Mouse (Mus musculus): ENCODE measurements around the gene Tmem143.
"Not testable (repeated sequence)": the region's sequence is repeated elsewhere in the genome, so short reads cannot be mapped to it uniquely, and the experiment has no call there.

Tmem143 gene

DNA sequence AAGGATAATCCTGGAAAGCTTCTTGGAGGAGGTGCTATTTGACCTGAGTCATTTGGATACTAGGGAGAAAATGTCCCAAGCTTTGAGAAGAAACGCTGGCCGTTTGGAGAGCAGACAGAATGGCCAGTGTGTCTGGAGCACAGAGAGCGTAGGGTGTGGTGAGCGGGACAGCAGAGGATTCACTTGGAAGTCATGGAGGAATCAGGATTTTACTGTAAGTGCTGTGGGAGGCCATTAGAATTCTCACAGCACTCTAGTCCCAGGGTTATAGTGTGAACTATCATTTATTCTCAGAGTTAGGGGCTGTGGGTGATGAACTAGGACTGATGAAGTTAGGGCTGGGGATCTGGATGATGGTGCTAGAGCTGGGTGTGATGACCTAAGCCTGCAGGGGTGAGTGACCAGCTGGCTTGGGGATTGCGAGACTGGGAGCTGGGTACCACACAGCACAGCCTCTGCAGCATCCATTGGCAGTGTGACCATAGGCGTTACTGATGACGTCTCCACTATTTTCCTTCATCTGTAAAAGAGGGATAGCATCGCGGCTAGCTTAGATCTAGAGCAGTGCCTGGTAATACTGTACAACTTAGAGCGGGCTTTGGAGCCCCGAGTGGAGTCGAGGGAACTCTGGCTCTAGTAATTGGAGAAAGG lies 25.3 kb downstream of the Tmem143 start:
- in situ Hi-C loops (cut with MboI; ENCODE audit: low sequenced_read_pairs), result no loop called here

DNA sequence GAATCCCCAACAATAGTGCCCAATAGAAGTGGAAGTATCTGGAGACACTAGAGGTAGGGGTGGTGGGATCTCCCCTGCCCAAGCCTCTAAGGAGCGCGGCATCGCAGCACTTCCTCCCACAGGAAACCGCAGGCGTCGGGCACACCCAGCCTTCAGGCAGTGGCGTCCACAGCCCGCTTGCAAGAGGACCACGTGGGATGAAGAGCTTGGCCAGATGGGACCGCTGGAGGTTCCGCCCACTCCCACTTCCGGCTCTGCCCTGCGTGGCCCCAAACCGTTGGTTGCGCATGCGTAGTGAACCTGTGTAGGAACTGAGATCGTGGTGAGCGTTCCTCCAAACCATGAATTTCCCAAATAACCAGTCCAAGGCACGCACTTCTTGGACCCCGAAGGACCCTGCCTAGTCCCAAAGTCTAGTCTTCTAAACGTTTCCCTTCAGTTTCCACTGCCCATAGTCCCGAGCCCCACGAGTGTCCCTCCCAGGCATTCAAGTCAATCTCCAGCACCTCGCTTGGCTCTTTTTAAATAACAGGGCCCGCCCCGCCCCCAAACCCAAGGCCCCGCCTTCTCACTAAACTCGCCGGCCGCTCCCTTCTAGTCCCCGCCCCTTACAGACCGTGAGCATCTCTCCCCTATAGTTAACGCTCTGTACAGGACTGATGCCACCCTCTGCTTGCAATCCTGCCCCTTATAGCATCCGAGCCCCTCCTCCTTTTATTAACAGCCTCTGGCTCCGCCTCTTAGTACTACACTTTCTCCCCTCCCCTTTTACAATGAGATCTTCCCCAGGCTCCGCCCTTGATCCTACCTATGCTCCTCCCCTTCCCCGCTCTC lies 26.4 kb downstream of the Tmem143 start:
- in situ Hi-C loops (cut with MboI; ENCODE audit: low sequenced_read_pairs), result no loop called here

DNA sequence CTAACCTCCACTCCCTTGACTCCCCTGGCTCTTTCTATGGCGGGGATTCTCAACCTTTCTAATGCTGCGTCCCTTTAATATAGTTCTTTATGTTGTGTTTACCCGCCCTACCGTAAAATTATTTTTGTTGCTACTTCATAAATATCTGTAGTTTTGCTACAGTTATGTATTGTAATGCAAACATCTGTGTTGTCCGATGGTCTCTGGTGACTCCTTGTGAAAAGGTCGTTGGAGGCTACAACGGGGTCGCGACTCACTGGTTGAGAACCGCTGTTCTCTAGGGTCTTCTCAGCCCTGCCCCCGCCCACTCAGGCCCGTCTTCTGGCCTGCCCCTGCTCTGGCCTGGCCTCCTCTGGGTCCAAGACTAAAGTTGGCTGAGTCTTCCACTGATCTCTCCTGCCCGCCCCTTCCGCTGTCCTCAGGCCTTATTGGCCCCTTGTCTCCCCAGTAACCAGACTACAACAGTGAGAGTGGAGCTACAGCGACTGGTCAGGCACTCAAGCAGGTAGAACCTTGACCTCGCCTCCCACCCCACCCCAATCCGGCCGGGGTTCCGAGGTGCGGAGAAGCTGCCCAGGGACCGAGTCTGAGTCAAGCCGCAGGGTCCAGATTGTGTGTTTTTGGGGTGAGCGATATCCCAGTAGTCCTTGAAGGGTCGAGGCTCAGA lies 27.2 kb downstream of the Tmem143 start, which contains the start of gene Ccdc114:
Ccdc114 (plus strand) TSS at position 311 of the 667 bp plus-strand sequence.
- in situ Hi-C loops (cut with MboI; ENCODE audit: low sequenced_read_pairs), result no loop called here

DNA sequence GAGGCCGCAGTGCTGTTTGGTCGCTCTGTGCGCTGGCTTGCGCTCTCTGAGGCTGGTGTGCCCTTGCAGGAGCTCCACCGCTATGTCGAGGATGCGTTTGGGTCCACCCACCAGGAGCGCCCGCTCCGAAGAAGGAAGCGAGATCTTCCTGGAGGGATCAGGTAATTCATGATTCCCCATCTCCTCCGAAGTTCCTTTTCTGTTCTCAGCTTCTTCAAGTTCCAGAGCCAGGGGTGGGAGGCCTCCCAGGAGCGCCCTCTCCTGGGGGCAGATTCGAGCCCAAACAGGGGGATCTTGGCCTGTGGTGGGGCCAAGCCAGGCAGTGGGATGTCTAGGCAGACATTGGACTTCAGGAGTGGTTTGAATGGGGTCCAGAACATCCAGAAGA lies 27.7 kb downstream of the Tmem143 start:
- in situ Hi-C loops (cut with MboI; ENCODE audit: low sequenced_read_pairs), result no loop called here

DNA sequence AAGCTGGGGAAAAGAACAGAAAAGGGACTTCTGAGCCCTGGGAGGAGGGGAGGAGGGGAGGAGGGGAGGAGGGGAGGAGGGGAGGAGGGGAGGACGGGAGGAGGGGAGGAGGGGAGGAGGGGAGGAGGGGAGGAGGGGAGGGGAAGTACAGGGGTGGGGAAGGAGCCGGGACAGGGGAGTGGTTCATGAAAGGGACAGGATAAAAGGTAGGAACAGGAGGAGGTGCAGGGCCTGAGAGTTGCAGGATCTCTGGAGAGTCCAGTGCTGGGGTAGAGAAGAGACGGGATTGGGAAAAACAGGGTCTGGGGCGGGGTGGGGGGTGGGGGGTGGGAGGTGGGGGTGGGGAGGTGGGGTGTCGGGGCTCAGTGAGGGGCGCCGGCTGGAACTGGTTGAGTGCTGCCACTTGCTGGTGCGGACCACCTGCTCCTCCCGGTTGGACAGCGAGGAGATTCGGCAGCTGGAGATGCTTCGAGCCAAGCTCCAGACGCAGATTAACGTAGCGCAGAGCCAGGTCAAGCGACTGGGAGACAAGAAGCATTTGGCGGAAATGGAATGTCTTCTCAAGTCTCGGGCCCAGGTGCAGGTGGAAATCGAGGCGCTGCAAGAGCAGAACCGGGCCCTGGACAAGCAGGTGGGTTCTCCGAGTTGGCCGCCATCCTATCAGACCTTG lies 32.0 kb downstream of the Tmem143 start:
- in situ Hi-C loops (cut with MboI; ENCODE audit: low sequenced_read_pairs), result no loop called here

DNA sequence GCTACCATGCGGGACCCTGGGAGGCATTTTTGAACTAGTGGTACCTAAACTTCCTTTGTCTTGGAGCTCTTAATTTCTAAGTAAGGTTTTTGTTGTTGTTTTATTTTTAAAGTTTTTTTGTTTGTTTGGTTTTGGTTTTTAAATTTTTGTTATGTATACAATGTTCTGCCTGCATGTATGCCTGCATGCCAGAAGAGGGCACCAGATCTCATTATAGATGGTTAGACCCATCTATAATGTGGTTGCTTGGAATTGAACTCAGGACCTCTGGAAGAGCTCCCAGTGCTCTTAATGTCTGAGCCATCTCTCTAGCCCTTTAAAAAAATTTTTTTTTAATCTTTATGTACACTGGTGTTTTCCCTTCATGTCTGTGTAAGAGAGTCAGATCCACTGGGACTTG lies 32.9 kb downstream of the Tmem143 start:
- in situ Hi-C loops (cut with MboI; ENCODE audit: low sequenced_read_pairs), result loop anchor here (10.0 kb wide), 1 partner anchor 185 kb away; no protein-coding TSS in a partner anchor

DNA sequence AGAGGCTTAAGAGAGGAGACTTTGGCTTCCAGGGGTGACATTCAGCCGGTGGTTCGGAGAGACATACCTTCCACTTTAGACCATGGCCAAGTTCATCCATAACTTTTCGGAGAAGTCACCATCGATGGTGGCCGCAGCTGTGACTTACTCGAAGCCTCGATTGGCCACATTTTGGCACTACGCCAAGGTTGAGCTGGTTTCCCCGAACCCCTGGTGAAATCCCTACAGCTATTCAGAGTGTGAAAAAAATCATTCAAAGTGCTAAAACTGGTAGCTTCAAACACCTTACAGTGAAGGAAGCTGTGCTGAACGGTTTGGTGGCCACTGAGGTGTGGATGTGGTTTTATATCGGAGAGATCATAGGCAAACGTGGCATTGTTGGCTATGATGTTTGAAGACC lies 37.0 kb downstream of the Tmem143 start:
- in situ Hi-C loops (cut with MboI; ENCODE audit: low sequenced_read_pairs), result loop anchor here (10.0 kb wide), 1 partner anchor 189 kb away; no protein-coding TSS in a partner anchor

DNA sequence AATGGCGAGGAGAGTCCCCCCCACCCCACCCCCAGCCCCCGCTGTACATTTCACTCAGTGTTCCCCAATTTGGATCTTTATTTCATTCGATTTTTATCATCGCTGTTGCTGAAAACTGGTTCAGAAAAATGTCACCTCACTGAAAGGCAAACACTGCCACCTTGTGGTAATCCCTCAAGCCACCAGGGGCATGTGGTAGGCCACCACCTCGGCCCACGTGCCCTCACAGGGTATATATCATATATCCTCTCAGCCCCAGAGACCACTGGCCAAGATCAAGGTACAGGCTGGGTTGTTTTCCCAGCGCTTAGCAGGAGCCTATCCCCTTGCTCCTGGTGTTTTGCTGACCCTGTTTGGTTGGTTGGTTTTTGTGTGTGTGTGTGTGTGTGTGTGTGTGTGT lies 38.4 kb downstream of the Tmem143 start:
- in situ Hi-C loops (cut with MboI; ENCODE audit: low sequenced_read_pairs), result loop anchor here (10.0 kb wide), 1 partner anchor 190 kb away; no protein-coding TSS in a partner anchor

DNA sequence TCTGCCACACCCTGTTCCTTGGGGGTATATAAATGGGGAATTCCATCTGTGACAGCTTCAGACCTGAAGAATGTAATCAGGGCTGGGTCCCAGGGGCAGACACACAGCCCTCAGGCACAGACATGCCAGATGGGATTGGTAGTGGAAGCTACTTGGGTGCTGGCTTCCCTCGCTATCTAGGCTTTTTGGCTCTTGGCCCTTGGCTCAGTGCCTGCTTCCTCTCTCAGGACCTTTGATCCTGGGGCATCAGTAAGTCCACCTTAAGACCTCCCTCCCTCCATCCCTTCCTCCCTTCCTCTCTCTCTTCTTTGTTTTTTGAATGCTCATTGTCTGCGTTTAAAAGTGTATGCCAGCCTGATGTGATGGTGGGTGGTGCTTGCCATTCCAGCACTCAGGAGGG lies 43.1 kb downstream of the Tmem143 start:
- in situ Hi-C loops (cut with MboI; ENCODE audit: low sequenced_read_pairs), result loop anchor here (10.0 kb wide), 1 partner anchor 195 kb away; no protein-coding TSS in a partner anchor

DNA sequence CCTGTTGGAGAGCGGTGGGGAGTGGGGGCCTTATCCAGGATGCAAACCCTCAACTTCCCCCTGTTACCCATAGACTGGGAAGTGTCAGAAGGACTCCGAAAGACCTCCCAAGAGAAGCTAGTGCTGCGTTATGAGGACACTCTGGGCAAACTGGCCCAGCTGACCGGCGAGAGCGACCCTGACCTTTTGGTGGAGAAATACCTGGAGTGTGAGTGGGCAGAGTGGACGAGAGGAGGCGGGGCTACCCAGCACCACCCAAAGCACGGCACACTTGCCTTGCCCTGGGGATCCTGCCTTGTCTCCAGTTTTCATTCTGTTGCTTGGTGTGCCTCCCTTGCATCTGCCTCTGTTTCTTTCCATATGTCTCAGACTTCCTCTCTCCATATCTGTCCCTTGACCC lies 45.2 kb downstream of the Tmem143 start:
- in situ Hi-C loops (cut with MboI; ENCODE audit: low sequenced_read_pairs), result no loop called here

DNA sequence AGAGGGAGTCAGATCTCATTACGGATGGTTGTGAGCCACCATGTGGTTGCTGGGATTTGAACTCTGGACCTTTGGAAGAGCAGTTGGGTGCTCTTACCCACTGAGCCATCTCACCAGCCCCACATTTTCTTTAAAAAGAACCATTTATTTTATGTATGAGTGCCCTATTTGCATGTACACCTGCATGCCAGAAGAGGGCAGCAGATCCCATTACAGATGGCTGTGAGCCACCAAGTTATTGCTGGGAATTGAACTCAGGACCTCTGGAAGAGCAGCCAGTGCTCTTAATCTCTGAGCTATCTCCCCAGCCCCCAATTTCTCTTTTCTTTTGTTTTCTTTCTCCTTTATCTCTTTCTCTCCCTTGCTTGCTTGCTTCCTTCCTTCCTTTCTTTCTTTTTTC lies 46.5 kb downstream of the Tmem143 start:
- in situ Hi-C loops (cut with MboI; ENCODE audit: low sequenced_read_pairs), result not testable (repeated sequence)

DNA sequence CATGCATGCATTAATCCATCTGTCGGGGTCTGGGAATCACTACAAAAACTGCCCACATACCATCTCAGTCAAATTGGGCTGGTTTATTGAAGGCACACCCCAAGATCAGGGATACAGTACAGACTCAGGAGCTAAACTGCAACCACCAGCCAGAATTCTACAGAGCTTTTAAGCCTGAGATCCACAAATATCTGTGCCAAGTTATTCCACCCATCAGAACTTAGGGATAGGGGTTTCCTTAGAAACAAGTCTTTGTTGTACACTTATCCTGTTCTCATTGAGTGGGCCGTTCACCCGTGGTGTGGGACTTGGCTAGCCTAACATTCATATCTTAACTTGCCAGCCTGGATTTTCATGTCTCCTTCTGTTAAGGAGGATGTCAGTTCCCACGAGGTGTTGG lies 52.3 kb downstream of the Tmem143 start:
- in situ Hi-C loops (cut with MboI; ENCODE audit: low sequenced_read_pairs), result no loop called here

DNA sequence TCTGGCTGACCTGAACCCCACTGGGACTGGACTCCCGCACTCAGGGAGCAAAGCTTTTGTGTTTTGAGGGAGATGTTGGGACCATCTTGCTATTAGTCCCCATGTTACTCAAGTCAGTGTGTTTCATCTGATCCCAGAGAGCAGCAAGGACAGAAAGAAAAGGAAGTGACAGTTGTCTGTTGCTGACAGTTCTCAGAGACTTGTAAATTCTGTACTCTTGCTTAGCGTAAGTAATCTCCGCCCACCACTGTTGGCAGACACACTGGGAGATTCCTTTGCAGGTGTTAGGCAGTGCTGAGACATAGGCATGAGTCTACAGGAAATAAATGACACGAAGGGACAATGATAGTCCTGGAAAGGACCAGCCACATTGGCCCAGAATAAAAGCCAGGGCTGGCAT lies 59.9 kb downstream of the Tmem143 start:
- in situ Hi-C loops (cut with MboI; ENCODE audit: low sequenced_read_pairs), result no loop called here
